Mouse (Mus musculus): ENCODE data around the gene Rabif. TPM values are rescaled to one million over a fixed set of nuclear protein-coding genes. Genes with fewer than 3 reads are reported as not detected.
"Not testable (repeated sequence)": the region's sequence is repeated elsewhere in the genome, so short reads cannot be mapped to it uniquely, and the experiment has no call there.

Gene Rabif
- polyA plus RNA-seq, 1 experiment from 2014 or later: 41.5 TPM

DNA sequence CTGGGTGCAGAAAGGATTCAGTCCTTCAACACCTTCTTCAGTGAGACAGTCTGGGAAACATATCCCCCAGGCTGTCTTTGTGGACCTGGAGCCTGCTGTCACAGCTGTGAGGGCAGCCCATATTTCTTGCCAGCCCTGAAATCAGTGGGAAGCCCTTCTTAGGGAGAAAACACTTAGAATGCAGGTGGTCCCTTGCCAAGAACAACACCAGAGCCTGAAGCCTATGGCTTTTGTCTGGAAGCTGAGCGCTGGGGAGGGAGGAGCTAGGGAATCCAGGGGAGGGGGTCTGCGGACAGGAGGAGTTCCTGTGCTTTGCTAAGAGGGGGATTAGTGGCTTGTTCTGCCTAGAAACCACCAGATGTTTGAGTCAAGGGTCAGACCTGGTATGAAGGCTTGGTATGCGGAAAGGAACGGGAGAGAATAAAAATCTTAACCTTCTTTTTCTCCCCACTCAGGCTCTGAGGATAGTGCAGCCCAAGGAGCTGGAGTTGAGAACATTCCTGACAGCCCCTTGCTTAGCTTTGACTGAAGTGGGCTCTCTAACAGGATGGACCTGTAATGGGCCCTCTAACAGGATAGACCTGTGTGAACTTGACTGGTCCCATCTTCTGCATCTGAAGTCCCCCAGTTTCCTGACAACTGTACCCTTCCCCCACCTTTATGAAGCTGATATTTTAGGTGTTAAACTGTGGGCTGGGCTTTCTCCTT, 22.2 kb downstream of the Rabif start:
- Histone ChIP-seq H3K27me3 (ENCODE audit: poor library complexity, severe bottlenecking) (peaks cover 44% of the 10 kb centered on the region), H3K9me3 (no peaks in the 10 kb centered on the region), H3K4me1 (peaks cover 33% of the 10 kb centered on the region), H3K27ac (peak overlapping the region; percentile 65), H3K36me3 (replicated peaks) (no peaks in the 10 kb centered on the region), H3K4me3 (no peak overlapping the region)
- peak; percentile 35 for DNase-seq (ENCODE audit: extremely low spot score, low spot score)
- WGBS: 9% methylated on average over 4 of the region's 4 CpGs

DNA sequence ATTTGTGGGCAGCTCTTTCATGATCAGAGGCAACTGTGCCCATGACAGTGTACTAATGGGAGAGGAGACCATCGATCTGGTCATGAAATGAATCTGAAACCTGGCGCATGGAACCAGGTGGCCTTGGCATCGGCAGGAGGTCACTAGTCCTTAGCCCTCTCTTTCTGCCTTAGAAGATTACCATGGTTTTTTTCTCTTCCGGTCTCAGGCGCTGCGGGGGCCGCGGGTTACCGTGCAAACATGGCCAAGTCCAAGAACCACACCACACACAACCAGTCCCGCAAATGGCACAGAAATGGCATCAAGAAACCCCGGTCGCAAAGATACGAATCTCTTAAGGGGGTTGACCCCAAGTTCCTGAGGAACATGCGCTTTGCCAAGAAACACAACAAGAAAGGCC, 23.4 kb downstream of the Rabif start:
- not testable (repeated sequence) for DNase-seq (ENCODE audit: extremely low spot score, low spot score); H3K27ac ChIP-seq; H3K36me3 ChIP-seq (replicated peaks); H3K9me3 ChIP-seq; H3K4me3 ChIP-seq
- Histone ChIP-seq H3K27me3 (ENCODE audit: poor library complexity, severe bottlenecking) (peaks cover 32% of the 10 kb centered on the region), H3K4me1 (peaks cover 27% of the 10 kb centered on the region)
- 96% methylated on average over 14 of the region's 14 CpGs for whole genome bisulfite sequencing

DNA sequence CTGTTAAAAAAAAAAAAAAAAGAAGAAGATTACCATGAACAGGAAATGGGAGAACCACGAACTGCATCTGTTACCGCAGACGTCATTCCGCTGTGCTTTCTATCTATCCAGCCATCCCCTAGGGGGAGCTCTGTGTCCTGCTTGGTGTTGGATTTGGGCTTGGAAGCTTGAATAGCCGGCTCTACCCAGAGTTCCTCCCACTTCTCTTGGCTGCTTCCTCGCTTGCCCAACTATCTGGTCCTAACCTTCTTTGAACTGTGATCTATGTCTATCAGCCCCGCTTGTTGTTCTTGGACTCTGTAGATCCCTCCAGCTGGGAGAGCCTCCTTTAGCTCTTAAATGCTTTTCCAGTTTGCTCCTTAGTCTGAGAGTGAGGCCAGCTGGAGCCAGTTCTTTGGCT, 24.2 kb downstream of the Rabif start:
- H3K27me3 ChIP-seq (ENCODE audit: poor library complexity, severe bottlenecking): peaks cover 23% of the 10 kb centered on the region
- DNase-seq (ENCODE audit: extremely low spot score, low spot score): peak; percentile 56
- H3K36me3 ChIP-seq (replicated peaks): no peaks in the 10 kb centered on the region
- 14% methylated on average over 7 of the region's 7 CpGs for WGBS
- H3K4me3 ChIP-seq: no peak overlapping the region
- H3K4me1 ChIP-seq: peaks cover 19% of the 10 kb centered on the region
- no peaks in the 10 kb centered on the region for H3K9me3 ChIP-seq
- H3K27ac ChIP-seq: no peak overlapping the region

DNA sequence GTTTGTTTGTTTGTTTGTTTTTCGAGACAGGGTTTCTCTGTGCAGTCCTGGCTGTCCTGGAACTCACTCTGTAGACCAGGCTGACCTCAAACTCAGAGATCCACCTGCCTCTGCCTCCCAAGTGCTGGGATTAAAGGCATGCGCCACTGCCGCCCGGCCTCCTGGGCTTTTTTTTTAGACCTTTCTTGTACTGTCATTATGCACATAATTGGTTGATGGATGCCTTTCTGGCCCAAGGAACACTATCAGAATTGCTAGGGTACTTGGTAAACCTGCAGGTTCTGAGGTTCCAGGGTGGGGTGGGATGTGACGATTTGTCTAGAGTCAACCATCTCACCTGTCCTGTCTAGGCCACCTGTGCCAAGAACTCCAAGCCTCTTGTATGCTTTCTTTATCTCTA, 24.8 kb downstream of the Rabif start:
- Histone ChIP-seq H3K4me1 (peaks cover 16% of the 10 kb centered on the region), H3K27me3 (ENCODE audit: poor library complexity, severe bottlenecking) (peaks cover 18% of the 10 kb centered on the region)
- not testable (repeated sequence) for H3K9me3 ChIP-seq; H3K4me3 ChIP-seq; H3K27ac ChIP-seq; DNase-seq (ENCODE audit: extremely low spot score, low spot score); H3K36me3 ChIP-seq (replicated peaks)
- 93% methylated on average over 5 of the region's 5 CpGs for WGBS

DNA sequence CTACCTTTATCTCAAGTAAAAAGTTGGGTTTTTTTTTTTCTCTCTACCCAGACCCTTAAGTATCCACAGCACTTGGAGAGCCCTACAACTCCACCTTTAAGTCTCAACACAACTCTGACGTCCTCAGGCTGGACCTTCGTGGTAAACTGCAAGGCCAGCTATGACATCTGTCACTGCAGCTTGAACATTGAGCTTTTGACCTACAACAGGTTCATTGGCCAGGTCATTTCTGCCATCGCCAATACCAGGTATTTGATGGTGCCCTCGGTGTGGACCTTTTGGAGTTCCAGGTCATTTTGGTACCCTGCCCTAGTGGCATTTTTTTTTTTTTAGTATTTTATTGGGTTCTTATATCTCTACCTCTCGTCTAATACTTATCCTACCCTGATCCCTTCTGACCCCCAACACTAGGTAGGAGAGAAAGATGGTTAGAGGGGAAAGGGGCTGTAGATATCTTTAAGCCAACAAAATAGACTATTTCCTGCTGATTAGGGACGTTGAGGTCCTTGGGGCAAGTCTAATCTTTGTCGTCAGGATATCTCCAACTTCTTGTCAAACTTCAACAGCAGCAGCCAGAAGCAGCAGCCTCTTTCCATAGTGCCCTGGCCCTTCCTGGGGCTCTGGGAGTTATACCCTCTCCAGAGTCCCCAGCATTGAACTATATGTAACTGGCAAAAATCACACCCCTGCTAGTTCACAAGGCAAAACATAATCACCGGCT, 25.7 kb downstream of the Rabif start:
- no peak for DNase-seq (ENCODE audit: extremely low spot score, low spot score)
- no peak overlapping the region for H3K27ac ChIP-seq
- H3K27me3 ChIP-seq (ENCODE audit: poor library complexity, severe bottlenecking): peaks cover 8% of the 10 kb centered on the region
- H3K4me1 ChIP-seq: peaks cover 16% of the 10 kb centered on the region
- H3K36me3 ChIP-seq (replicated peaks): no peaks in the 10 kb centered on the region
- WGBS: 86% methylated on average over 8 of the region's 8 CpGs
- no peak overlapping the region for H3K4me3 ChIP-seq
- H3K9me3 ChIP-seq: no peaks in the 10 kb centered on the region

DNA sequence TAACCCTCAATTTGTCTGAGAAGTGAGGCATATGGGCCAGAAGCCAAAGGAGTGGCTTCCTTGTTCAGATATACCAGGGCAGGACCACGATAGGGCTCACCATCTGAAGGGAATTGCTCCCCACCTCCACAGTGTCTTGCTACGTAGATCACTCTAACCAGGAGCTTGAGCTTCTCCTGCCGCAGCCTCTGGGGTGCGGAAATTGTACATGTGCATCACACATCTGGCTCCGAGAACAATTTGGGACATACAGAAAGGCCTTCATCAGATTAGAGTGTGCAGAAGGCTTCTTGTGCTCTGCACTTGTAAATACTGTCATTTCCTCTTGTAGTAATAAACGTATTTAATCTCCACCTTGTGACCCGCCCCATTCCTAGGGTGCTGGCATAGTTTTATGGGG, 26.7 kb downstream of the Rabif start:
- WGBS: 85% methylated on average over 7 of the region's 7 CpGs
- Histone ChIP-seq H3K9me3 (no peaks in the 10 kb centered on the region), H3K27me3 (ENCODE audit: poor library complexity, severe bottlenecking) (no peaks in the 10 kb centered on the region), H3K4me3 (no peak overlapping the region), H3K27ac (no peak overlapping the region), H3K36me3 (replicated peaks) (no peaks in the 10 kb centered on the region), H3K4me1 (peaks cover 13% of the 10 kb centered on the region)
- no peak for DNase-seq (ENCODE audit: extremely low spot score, low spot score)

DNA sequence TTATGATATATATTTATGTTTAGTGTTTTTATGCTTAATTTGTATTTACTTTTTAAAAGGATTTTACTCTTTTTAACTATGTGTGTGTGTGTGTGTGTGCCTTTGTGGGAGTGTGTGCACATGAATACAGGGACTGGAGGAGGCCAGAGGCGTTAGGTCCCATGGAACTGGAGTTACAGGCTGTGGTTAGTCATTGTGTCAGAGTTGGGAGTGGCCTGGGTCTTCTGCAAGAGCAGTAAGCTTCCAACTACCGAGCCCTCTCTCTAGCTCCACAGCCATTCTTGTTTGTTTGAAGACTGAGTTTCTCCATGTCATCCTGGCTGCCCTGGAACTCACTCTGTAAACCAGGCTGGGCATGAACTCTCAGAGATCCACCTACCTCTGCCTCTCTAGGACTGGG, 27.9 kb downstream of the Rabif start:
- Histone ChIP-seq H3K27ac (no peak overlapping the region), H3K9me3 (no peaks in the 10 kb centered on the region), H3K27me3 (ENCODE audit: poor library complexity, severe bottlenecking) (no peaks in the 10 kb centered on the region), H3K4me1 (0 out of 2 replicates have a peak, but pooled peaks cover 2% of the 10 kb centered on the region), H3K36me3 (replicated peaks) (no peaks in the 10 kb centered on the region), H3K4me3 (no peak overlapping the region)
- 62% methylated on average over 2 of the region's 2 CpGs for WGBS
- DNase-seq (ENCODE audit: extremely low spot score, low spot score): no peak

DNA sequence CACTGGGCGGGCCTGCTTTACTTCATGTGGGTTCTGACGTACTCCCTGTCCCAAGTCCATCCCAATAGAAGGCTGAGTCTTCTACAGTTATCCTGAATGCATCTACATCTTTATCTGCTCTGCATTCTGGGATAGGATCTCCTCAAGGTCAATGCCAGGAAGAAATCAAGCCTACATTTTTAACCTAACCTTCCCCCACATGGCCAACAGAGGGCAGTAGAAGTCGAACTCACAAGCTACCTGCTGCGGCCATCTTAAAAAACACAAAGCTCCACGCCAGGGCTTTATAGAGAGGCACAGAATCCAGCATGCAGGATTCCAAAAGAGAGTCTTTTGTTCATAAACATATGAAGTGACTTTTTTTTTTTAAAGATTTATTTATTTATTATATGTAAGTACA, 30.0 kb downstream of the Rabif start:
- Histone ChIP-seq H3K27ac (no peak overlapping the region), H3K36me3 (replicated peaks) (no peaks in the 10 kb centered on the region), H3K4me3 (no peak overlapping the region), H3K27me3 (ENCODE audit: poor library complexity, severe bottlenecking) (no peaks in the 10 kb centered on the region), H3K9me3 (no peaks in the 10 kb centered on the region), H3K4me1 (no peaks in the 10 kb centered on the region)
- WGBS: 75% methylated on average over 5 of the region's 5 CpGs
- DNase-seq (ENCODE audit: extremely low spot score, low spot score): no peak

DNA sequence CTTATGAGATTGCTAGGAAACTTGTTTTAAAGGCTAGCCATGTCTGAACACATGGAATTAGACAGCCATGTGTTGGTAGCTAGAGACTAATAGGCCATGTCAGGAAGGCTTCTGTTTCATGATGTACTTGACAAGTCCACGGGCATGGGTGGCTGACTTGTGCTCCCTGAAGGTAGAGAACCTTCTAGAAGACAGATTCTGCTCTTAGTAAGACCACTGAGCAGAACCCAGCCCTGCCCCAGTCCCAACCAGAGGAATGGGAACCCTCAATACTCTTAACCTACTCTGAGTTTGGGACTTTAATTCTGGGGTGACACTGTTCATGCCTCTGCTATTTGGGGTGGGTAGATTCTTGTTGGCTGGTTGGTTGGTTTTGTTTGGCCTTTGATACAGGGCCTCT, 30.6 kb downstream of the Rabif start:
- WGBS: 88% methylated on average over 1 of the region's 1 CpGs
- no peaks in the 10 kb centered on the region for H3K9me3 ChIP-seq
- DNase-seq (ENCODE audit: extremely low spot score, low spot score): no peak
- no peaks in the 10 kb centered on the region for H3K4me1 ChIP-seq
- no peaks in the 10 kb centered on the region for H3K27me3 ChIP-seq (ENCODE audit: poor library complexity, severe bottlenecking)
- no peak overlapping the region for H3K4me3 ChIP-seq
- H3K36me3 ChIP-seq (replicated peaks): no peaks in the 10 kb centered on the region
- no peak overlapping the region for H3K27ac ChIP-seq

DNA sequence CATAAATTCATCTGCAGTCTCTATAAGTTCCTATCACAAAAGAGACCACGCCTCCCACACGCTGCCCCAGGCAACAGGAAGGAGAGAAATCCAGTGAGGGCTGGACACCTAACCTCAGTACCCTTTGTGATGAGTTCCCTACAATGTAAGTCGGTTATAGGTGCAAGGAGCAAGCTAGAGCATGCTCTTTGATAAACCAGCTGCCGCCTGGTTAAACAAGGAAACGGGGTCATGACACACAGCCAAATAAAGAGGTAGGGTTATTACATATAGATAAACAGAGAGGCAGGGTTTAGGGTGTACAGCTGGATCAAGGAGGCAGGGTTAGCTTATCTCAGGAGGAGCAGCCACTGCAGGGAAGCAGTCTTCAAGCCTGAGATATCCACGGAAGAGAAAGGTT, 32.3 kb downstream of the Rabif start:
- H3K4me1 ChIP-seq: no peaks in the 10 kb centered on the region
- H3K27ac ChIP-seq: no peak overlapping the region
- H3K27me3 ChIP-seq (ENCODE audit: poor library complexity, severe bottlenecking): no peaks in the 10 kb centered on the region
- H3K36me3 ChIP-seq (replicated peaks): no peaks in the 10 kb centered on the region
- no peak overlapping the region for H3K4me3 ChIP-seq
- H3K9me3 ChIP-seq: no peaks in the 10 kb centered on the region
- 88% methylated on average over 6 of the region's 6 CpGs for WGBS
- no peak for DNase-seq (ENCODE audit: extremely low spot score, low spot score)

DNA sequence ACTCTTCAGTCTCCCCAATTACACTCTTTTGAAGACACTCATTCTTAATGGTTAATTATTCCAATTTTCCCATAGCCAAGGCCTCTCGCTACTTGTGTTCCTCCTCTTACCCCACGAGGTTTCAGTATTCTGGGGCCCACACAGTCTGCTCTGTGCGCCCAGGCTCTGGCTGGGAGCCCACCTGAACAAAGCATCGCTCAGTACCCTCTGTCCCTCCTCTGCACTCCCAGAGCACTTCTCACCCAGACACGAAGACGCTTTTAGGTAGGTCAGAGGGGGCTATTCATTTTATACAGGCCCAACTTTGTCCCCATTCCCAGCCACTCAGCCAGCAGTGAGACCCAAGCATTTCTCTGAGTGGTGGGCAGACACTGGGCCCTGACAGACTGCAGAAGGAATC, 36.2 kb downstream of the Rabif start:
- Histone ChIP-seq H3K4me1 (no peaks in the 10 kb centered on the region), H3K4me3 (no peak overlapping the region), H3K27me3 (ENCODE audit: poor library complexity, severe bottlenecking) (no peaks in the 10 kb centered on the region), H3K36me3 (replicated peaks) (no peaks in the 10 kb centered on the region), H3K9me3 (no peaks in the 10 kb centered on the region), H3K27ac (no peak overlapping the region)
- WGBS: 91% methylated on average over 6 of the region's 6 CpGs
- DNase-seq (ENCODE audit: extremely low spot score, low spot score): no peak

DNA sequence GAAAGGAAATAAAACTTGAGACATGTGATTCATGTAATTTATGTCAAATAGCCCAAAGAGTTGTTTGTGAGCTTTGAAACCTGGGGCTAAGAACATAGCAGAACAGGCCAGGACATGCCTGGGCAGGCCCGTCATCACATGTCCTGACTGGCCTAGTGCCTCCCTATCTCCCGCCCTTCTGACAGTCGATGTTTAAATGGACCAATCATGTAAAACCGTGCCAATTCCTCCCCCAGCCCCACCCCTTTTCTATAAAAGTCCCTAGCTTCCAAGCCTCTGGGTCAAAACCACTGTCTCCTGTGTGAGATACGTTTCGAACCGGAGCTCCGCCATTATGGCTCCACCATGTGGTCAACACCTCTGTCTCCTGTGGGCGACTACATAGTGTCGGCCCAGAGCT, 39.3 kb downstream of the Rabif start:
- H3K4me1 ChIP-seq; H3K27ac ChIP-seq; H3K4me3 ChIP-seq; H3K9me3 ChIP-seq; H3K27me3 ChIP-seq (ENCODE audit: poor library complexity, severe bottlenecking); H3K36me3 ChIP-seq (replicated peaks); DNase-seq (ENCODE audit: extremely low spot score, low spot score): not testable (repeated sequence)
- 92% methylated on average over 10 of the region's 10 CpGs for WGBS

DNA sequence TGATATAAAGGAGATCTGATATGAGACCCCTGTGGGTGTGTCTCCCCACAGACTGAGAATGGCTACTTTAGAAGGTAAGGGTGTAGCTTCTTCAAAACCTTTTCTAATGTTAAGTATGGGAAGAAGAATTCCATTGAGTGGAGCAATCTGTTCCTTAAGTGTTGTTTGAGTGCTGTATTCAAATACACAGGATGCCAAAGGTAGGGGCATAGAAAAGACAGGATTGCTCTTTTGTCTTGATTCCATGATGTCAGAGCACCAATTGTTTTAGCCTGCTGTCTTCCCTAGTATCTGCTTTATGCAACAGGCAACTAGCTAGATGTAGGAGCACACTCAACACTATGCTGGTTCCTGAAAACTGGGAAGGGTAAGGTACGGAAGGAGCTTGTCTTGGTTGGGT, 40.6 kb downstream of the Rabif start:
- Histone ChIP-seq H3K27ac (no peak overlapping the region), H3K4me3 (no peak overlapping the region), H3K9me3 (no peaks in the 10 kb centered on the region), H3K27me3 (ENCODE audit: poor library complexity, severe bottlenecking) (no peaks in the 10 kb centered on the region), H3K36me3 (replicated peaks) (no peaks in the 10 kb centered on the region), H3K4me1 (no peaks in the 10 kb centered on the region)
- no peak for DNase-seq (ENCODE audit: extremely low spot score, low spot score)
- 93% methylated on average over 1 of the region's 1 CpGs for WGBS

All from forebrain, embryonic 10.5 days (tissue).